ENCODE assay signal across 21 mouse cellular contexts in the genomic region with DNA sequence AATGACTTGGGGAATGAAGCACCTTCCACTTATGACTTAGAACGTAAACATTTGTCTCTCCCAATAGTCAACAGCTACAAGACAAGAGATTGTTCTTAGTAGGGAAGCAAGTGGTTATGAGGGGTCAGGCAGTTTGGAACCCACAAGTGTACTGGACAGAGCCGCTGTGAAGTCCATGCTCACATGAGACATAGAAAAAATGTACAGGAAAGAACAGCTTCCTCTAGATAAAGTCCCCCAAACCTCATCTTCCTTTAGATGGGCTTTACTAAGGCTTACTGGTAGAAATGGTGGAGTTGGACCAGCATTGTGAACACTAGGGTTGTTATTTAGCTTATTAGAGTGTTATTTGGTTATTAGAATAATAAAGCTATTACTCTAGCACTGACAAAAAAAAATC.
A peak's percentile ranks its signal among the peaks of the same experiment; 100 is the strongest.
DNase-seq lines count a peak whose midpoint lies in the region; ATAC-seq and TF ChIP-seq lines count a peak whose summit lies in the region.
"Had no signal": no experiment of that assay in that cellular context is flagged by ENCODE, and none has a peak within 500 bp of the region (broad histone marks: within the 10 kb centered on the region; RNA-seq: fewer than 3 reads in every experiment).

No protein-coding gene starts in this region.

- no peak for DNase-seq in liver, postnatal 0 days
- DNase-seq in cerebellum, adult 18-20 months: no peak
- no peak for DNase-seq in adrenal gland, adult (ENCODE audit: inconsistent age in 2 of 2, low spot score in 1 of 2)
- DNase-seq: cerebellum, adult 11-12 months; cerebellum, adult 9-10 months; cerebellum, postnatal 14 days; forebrain, postnatal 0 days; gastrocnemius, postnatal 36 days had no signal

- H3K27ac ChIP-seq in bone marrow macrophage, adult 2 months (ENCODE audit: insufficient read depth, low read depth, low read length): peak overlapping the region; percentile 42
- H3K27ac ChIP-seq in liver, postnatal 0 days (ENCODE audit: low read depth): peak overlapping the region; percentile 70
- H3K27ac ChIP-seq: embryonic facial prominence, embryonic 12.5 days; embryonic facial prominence, embryonic 15.5 days; hindbrain, embryonic 10.5 days; hindbrain, embryonic 13.5 days had no signal

- no peak for ATAC-seq in megakaryocyte, adult 5-6 weeks (ENCODE audit: poor library complexity, severe bottlenecking)
- ATAC-seq in common myeloid progenitor, adult 5-6 weeks (replicated peaks; ENCODE audit: low read depth, poor library complexity, severe bottlenecking): peak; percentile 34
- no peak for ATAC-seq in liver, postnatal 0 days
- no peak for ATAC-seq in granulocyte monocyte progenitor cell, adult 5-6 weeks (replicated peaks; ENCODE audit: poor library complexity, severe bottlenecking)
- ATAC-seq: activated CD4-positive, CD25-positive, alpha-beta regulatory T cell, adult 4 months; forebrain, embryonic 14.5 days; forebrain, postnatal 0 days; hindbrain, embryonic 16.5 days had no signal

- no peak for TF ChIP-seq POLR2A in bone marrow macrophage, adult 2 months (IDR thresholded peaks at IDR 0.05; ENCODE audit: borderline replicate concordance, low read depth, low read length)

- TF ChIP-seq EP300 in liver, postnatal 0 days (IDR thresholded peaks at IDR 0.05; ENCODE audit: low read depth): no peak

- no peaks in the 10 kb centered on the region for H3K9me3 ChIP-seq in megakaryocyte, embryonic 14.5 days
- H3K9me3 ChIP-seq in liver, postnatal 0 days (ENCODE audit: low read length): no peaks in the 10 kb centered on the region
- H3K9me3 ChIP-seq: embryonic facial prominence, embryonic 12.5 days; embryonic facial prominence, embryonic 15.5 days; hindbrain, embryonic 10.5 days; hindbrain, embryonic 13.5 days had no signal

- no peaks in the 10 kb centered on the region for H3K27me3 ChIP-seq in megakaryocyte, embryonic 14.5 days (replicated peaks)
- H3K27me3 ChIP-seq in liver, postnatal 0 days (ENCODE audit: insufficient read depth, low read length): no peaks in the 10 kb centered on the region
- H3K27me3 ChIP-seq: embryonic facial prominence, embryonic 12.5 days; embryonic facial prominence, embryonic 15.5 days; hindbrain, embryonic 13.5 days had no signal

- peaks cover 81% of the 10 kb centered on the region for H3K4me1 ChIP-seq in megakaryocyte, embryonic 14.5 days
- peaks cover 49% of the 10 kb centered on the region for H3K4me1 ChIP-seq in bone marrow macrophage, adult 2 months (ENCODE audit: control insufficient read depth, insufficient read depth, low read length)
- H3K4me1 ChIP-seq in liver, postnatal 0 days (ENCODE audit: insufficient read depth): peaks cover 16% of the 10 kb centered on the region

- H3K9ac ChIP-seq in liver, postnatal 0 days (replicated peaks): no peak overlapping the region
- H3K9ac ChIP-seq: embryonic facial prominence, embryonic 12.5 days; embryonic facial prominence, embryonic 15.5 days; forebrain, postnatal 0 days; hindbrain, embryonic 13.5 days had no signal

- no peak for TF ChIP-seq CTCF in bone marrow macrophage, adult 2 months (IDR thresholded peaks at IDR 0.05; ENCODE audit: low read depth, low read length)
- no peak for TF ChIP-seq CTCF in liver, postnatal 0 days (IDR thresholded peaks at IDR 0.05; ENCODE audit: low read depth)

- peak overlapping the region; percentile 88 for H3K4me3 ChIP-seq in megakaryocyte, embryonic 14.5 days (replicated peaks)
- H3K4me3 ChIP-seq in bone marrow macrophage, adult 2 months (ENCODE audit: insufficient read depth, low read length): no peak overlapping the region
- no peak overlapping the region for H3K4me3 ChIP-seq in liver, postnatal 0 days (ENCODE audit: low read depth, low read length)
- H3K4me3 ChIP-seq: embryonic facial prominence, embryonic 12.5 days; embryonic facial prominence, embryonic 15.5 days; hindbrain, embryonic 10.5 days; hindbrain, embryonic 13.5 days had no signal

- 28% methylated on average over 2 of the region's 2 CpGs for WGBS in liver, postnatal 0 days (ENCODE audit: insufficient replicate concordance)

- no peak overlapping the region for H3K4me2 ChIP-seq in liver, postnatal 0 days (ENCODE audit: low read depth, low read length)
- H3K4me2 ChIP-seq: embryonic facial prominence, embryonic 12.5 days; embryonic facial prominence, embryonic 15.5 days; heart, embryonic 11.5 days; hindbrain, embryonic 13.5 days had no signal

- peaks cover 22% of the 10 kb centered on the region for H3K36me3 ChIP-seq in megakaryocyte, embryonic 14.5 days (replicated peaks; ENCODE audit: low read length)
- H3K36me3 ChIP-seq in liver, postnatal 0 days (replicated peaks; ENCODE audit: insufficient read depth, low read length): no peaks in the 10 kb centered on the region
- H3K36me3 ChIP-seq: embryonic facial prominence, embryonic 12.5 days; embryonic facial prominence, embryonic 15.5 days; hindbrain, embryonic 10.5 days; hindbrain, embryonic 13.5 days had no signal
